Mouse (Mus musculus) CH12.LX (cell line): ENCODE results near the gene Styxl1. TPM values are rescaled to one million over a fixed set of nuclear protein-coding genes. Genes with fewer than 3 reads are reported as not detected.

Source experiments
- DNase-seq: peaks from one replicate; pipeline ENCODE4 v3.0.0-alpha.2; 2013; ENCODE audit errors: extremely low read depth
- H3K27ac ChIP-seq: 2 replicates; pipeline ENCODE4 v1.5.1; 2012; ENCODE audit warnings: low read depth, mild to moderate bottlenecking, control low read depth, moderate library complexity; ENCODE audit not compliant: insufficient read depth
- H3K27me3 ChIP-seq: replicated peaks from 2 replicates; pipeline ENCODE3; 2012; ENCODE audit warnings: inconsistent platforms
- H3K36me3 ChIP-seq, 2 experiments: replicated peaks in 1 of 2; 2 replicates each; pipeline versions ENCODE3 to v1.6.1; 2012; ENCODE audit warnings: inconsistent platforms in 1 of 2, low read length in 1 of 2, mild to moderate bottlenecking in 1 of 2, mixed read lengths in 1 of 2, moderate library complexity in 1 of 2; ENCODE audit not compliant: control insufficient read depth in 1 of 2, insufficient read depth in 1 of 2
- H3K4me1 ChIP-seq, 2 experiments: 2 replicates each; pipeline ENCODE4 v1.6.1; 2012; ENCODE audit warnings: inconsistent platforms in 1 of 2, moderate library complexity in 1 of 2; ENCODE audit not compliant: insufficient read depth in 2 of 2, control insufficient read depth in 1 of 2
- H3K4me2 ChIP-seq: 2 replicates; pipeline ENCODE4 v1.6.1; 2012; ENCODE audit warnings: low read depth, mild to moderate bottlenecking, control low read depth; ENCODE audit not compliant: poor library complexity, insufficient read depth, severe bottlenecking
- H3K4me3 ChIP-seq, 3 experiments: fragments of 150-350 bp in 1 of 3; sonication (generic) in 1 of 3; replicated peaks in 1 of 3; 2 replicates each; pipeline versions ENCODE3 to v1.5.1; 2011 to 2012; ENCODE audit warnings: low read depth in 2 of 3, low read length in 2 of 3, mild to moderate bottlenecking in 2 of 3, moderate library complexity in 2 of 3, control low read depth in 1 of 3, improper control_type of control experiment in 1 of 3, inconsistent platforms in 1 of 3, mixed read lengths in 1 of 3; ENCODE audit not compliant: poor library complexity in 1 of 3
- H3K79me2 ChIP-seq: replicated peaks from 2 replicates; pipeline ENCODE4 v1.6.1; 2012; ENCODE audit warnings: mild to moderate bottlenecking, moderate library complexity; ENCODE audit not compliant: control insufficient read depth, poor library complexity, insufficient read depth, severe bottlenecking; ENCODE audit errors: extremely low read depth
- H3K9ac ChIP-seq: 2 replicates; pipeline ENCODE4 v1.6.1; 2012; ENCODE audit warnings: low read depth, mild to moderate bottlenecking, control low read depth, moderate library complexity; ENCODE audit not compliant: insufficient read depth
- H3K9me3 ChIP-seq: replicated peaks from 2 replicates; pipeline ENCODE3; 2012; ENCODE audit warnings: low read length, inconsistent platforms, mixed read lengths
- BHLHE40 ChIP-seq: IDR thresholded peaks from 2 replicates; pipeline ENCODE4 v1.6.1; 2011; ENCODE audit warnings: mild to moderate bottlenecking, low read depth, low read length, improper control_type of control experiment
- CTCF ChIP-seq, 2 experiments: IDR thresholded peaks in 1 of 2; conservative IDR thresholded peaks in 1 of 2; 2 replicates each; pipeline ENCODE4 v1.5.1; 2011 to 2012; ENCODE audit warnings: low read depth in 2 of 2, low read length in 2 of 2, improper control_type of control experiment in 1 of 2, inconsistent platforms in 1 of 2, mild to moderate bottlenecking in 1 of 2, moderate library complexity in 1 of 2
- E2F4 ChIP-seq: IDR thresholded peaks from 2 replicates; pipeline ENCODE4 v1.6.1; 2011; ENCODE audit warnings: low read depth, low read length, improper control_type of control experiment; ENCODE audit not compliant: insufficient replicate concordance
- ELF1 ChIP-seq: IDR thresholded peaks from 2 replicates; pipeline ENCODE4 v1.6.1; 2014; ENCODE audit warnings: low read depth, mild to moderate bottlenecking, inconsistent platforms, low read length, improper control_type of control experiment
- ETS1 ChIP-seq: conservative IDR thresholded peaks from 2 replicates; pipeline ENCODE4 v1.6.1; 2012; ENCODE audit warnings: low read depth, mild to moderate bottlenecking, inconsistent platforms, low read length, improper control_type of control experiment, moderate library complexity
- GABPA ChIP-seq: IDR thresholded peaks from 2 replicates; pipeline ENCODE4 v1.6.1; 2012; ENCODE audit warnings: low read depth, low read length, improper control_type of control experiment, inconsistent platforms; ENCODE audit not compliant: insufficient replicate concordance
- HCFC1 ChIP-seq: IDR thresholded peaks from 2 replicates; pipeline ENCODE4 v1.6.1; 2012; ENCODE audit warnings: low read depth, mild to moderate bottlenecking, inconsistent platforms, low read length, improper control_type of control experiment
- IRF4 ChIP-seq: IDR thresholded peaks from 2 replicates; pipeline ENCODE4 v1.6.1; 2014; ENCODE audit warnings: low read depth, mild to moderate bottlenecking, inconsistent platforms, low read length, improper control_type of control experiment
- JUND ChIP-seq: conservative IDR thresholded peaks from 2 replicates; pipeline ENCODE4 v1.6.1; 2011; ENCODE audit warnings: low read depth, low read length, improper control_type of control experiment
- KAT2A ChIP-seq: IDR thresholded peaks from 2 replicates; pipeline ENCODE4 v1.6.1; 2012; ENCODE audit warnings: low read length, improper control_type of control experiment, inconsistent platforms; ENCODE audit not compliant: insufficient replicate concordance
- MAFK ChIP-seq: IDR thresholded peaks from 2 replicates; pipeline ENCODE4 v1.6.1; 2011; ENCODE audit warnings: low read length, improper control_type of control experiment; ENCODE audit not compliant: insufficient replicate concordance
- MAZ ChIP-seq: IDR thresholded peaks from 2 replicates; pipeline ENCODE4 v1.6.1; 2012; ENCODE audit warnings: low read depth, mild to moderate bottlenecking, inconsistent platforms, low read length, improper control_type of control experiment, moderate library complexity
- MEF2A ChIP-seq: IDR thresholded peaks from 2 replicates; pipeline ENCODE4 v1.6.1; 2014; ENCODE audit warnings: low read depth, mild to moderate bottlenecking, inconsistent platforms, low read length, improper control_type of control experiment, borderline replicate concordance
- NELFE ChIP-seq: IDR thresholded peaks from 2 replicates; pipeline ENCODE4 v1.6.1; 2011; ENCODE audit warnings: low read depth, low read length, improper control_type of control experiment
- PAX5 ChIP-seq: IDR thresholded peaks from 2 replicates; pipeline ENCODE4 v1.6.1; 2012; ENCODE audit warnings: low read length, inconsistent platforms, mixed read lengths
- RAD21 ChIP-seq: IDR thresholded peaks from 2 replicates; pipeline ENCODE4 v1.6.1; 2011; ENCODE audit warnings: low read depth, mild to moderate bottlenecking, low read length, improper control_type of control experiment, moderate library complexity
- RCOR1 ChIP-seq: conservative IDR thresholded peaks from 2 replicates; pipeline ENCODE4 v1.6.1; 2012; ENCODE audit warnings: low read depth, mild to moderate bottlenecking, inconsistent platforms, low read length, improper control_type of control experiment
- SMC3 ChIP-seq: IDR thresholded peaks from 2 replicates; pipeline ENCODE4 v1.6.1; 2011; ENCODE audit warnings: low read depth, low read length, improper control_type of control experiment
- TCF12 ChIP-seq: IDR thresholded peaks from 2 replicates; pipeline ENCODE4 v1.6.1; 2014; ENCODE audit warnings: low read depth, mild to moderate bottlenecking, inconsistent platforms, low read length, improper control_type of control experiment
- USF1 ChIP-seq: IDR thresholded peaks from 2 replicates; pipeline ENCODE4 v1.6.1; 2014; ENCODE audit warnings: low read depth, mild to moderate bottlenecking, inconsistent platforms, low read length, improper control_type of control experiment
- ZC3H11A ChIP-seq: IDR thresholded peaks from 2 replicates; pipeline ENCODE4 v1.6.1; 2012; ENCODE audit warnings: low read depth, mild to moderate bottlenecking, inconsistent platforms, low read length, improper control_type of control experiment
- ZMIZ1 ChIP-seq: IDR thresholded peaks from 2 replicates; pipeline ENCODE4 v1.6.1; 2012; ENCODE audit warnings: low read depth, mild to moderate bottlenecking, inconsistent platforms, low read length, improper control_type of control experiment
- ZNF384 ChIP-seq: IDR thresholded peaks from 2 replicates; pipeline ENCODE4 v1.6.1; 2012; ENCODE audit warnings: low read depth, low read length, improper control_type of control experiment, inconsistent platforms
- dilution Hi-C: fragments of 300-500 bp; cut with MboI; formaldehyde crosslinking; loops from 2 replicates; pipeline ENCODE4 v1.14.3; 2020; ENCODE audit warnings: low sequenced_read_pairs; ENCODE audit not compliant: extremely low pct_unique_long_range_greater_than_20kb, extremely low pct_ligation_motif_present
- in situ Hi-C: fragments of 300-500 bp; cut with MboI; formaldehyde crosslinking; loops from 3 replicates; pipeline ENCODE4 v1.14.3; 2019; ENCODE audit warnings: low sequenced_read_pairs, low pct_ligation_motif_present, low pct_unique_long_range_greater_than_20kb, mixed read lengths
- polyA plus RNA-seq: library from polyadenylated mRNA; unstranded; fragments of >175 nt; gene quantifications from 2 replicates; pipeline ENCODE4 v1.2.1, GENCODE M21; 2012; ENCODE audit warnings: low read depth; ENCODE audit not compliant: insufficient read length
- total RNA-seq, 2 experiments: library from RNA; depleted of rRNA; stranded (reverse); fragments of 300-350 nt in 1 of 2; fragments of >200 nt in 1 of 2; gene quantifications; 2 replicates each; pipeline ENCODE4 v1.2.3; 2012 to 2014

Styxl1 gene
- total and polyA plus RNA-seq, 3 experiments, result not detected

GRCm38 (mm10) chr5:135799746-135800145 lies 21.6 kb upstream of the Styxl1 start:
- no peak for DNase-seq
- H3K36me3 ChIP-seq, result no peaks in the 10 kb centered on the region
- dilution Hi-C loops, result no loop called here
- H3K79me2 ChIP-seq, result no peaks in the 10 kb centered on the region
- no peak overlapping the region for H3K27ac ChIP-seq
- in situ Hi-C loops, result loop anchor here (5.0 kb wide), 1 partner anchor 48 kb away; no protein-coding TSS in a partner anchor
- H3K4me2 ChIP-seq, result no peak overlapping the region
- H3K9ac ChIP-seq, result no peak overlapping the region
- peaks cover 12% of the 10 kb centered on the region for H3K9me3 ChIP-seq
- peak in 1 of 2 experiments; percentile 44; a peak in 3 of 4 replicates for TF ChIP-seq CTCF (conservative IDR thresholded peaks at IDR 0.05 in 1 of 2, IDR thresholded peaks at IDR 0.05 in 1 of 2; ENCODE audit: low read depth in 2 of 2, low read length in 2 of 2)
- TF ChIP-seq SMC3, result peak; percentile 29
- TF ChIP-seq RAD21, result no peak; the same call in none of the 2 replicates
- no peak overlapping the region for H3K4me3 ChIP-seq
- H3K4me1 ChIP-seq, result peaks cover 10 to 22% of the 10 kb centered on the region in 2 experiments
- H3K27me3 ChIP-seq, result peaks cover 58% of the 10 kb centered on the region

- Histone ChIP-seq H3K9me3 (no peaks in the 10 kb centered on the region), H3K27me3 (peaks cover 20% of the 10 kb centered on the region), H3K36me3 (peaks cover 21 to 27% of the 10 kb centered on the region in 2 experiments), H3K9ac (no peak overlapping the region; the same call in 1 of the 2 replicates), H3K4me3 (peak overlapping the region in 2 of 3 experiments; percentile 34 to 47), H3K4me1 (peaks cover 4 to 24% of the 10 kb centered on the region in 2 experiments), H3K27ac (peak overlapping the region; percentile 72; the same call in 1 of the 2 replicates), H3K4me2 (peak overlapping the region; percentile 62), H3K79me2 (no peaks in the 10 kb centered on the region)
- DNase-seq, result no peak
- TF ChIP-seq RCOR1, result no peak
- no peak for TF ChIP-seq ELF1
- TF ChIP-seq NELFE, result no peak
- no peak for TF ChIP-seq HCFC1
- no peak for TF ChIP-seq PAX5
- in situ Hi-C loops (loop anchor here (5.0 kb wide), 1 partner anchor 52 kb away; no protein-coding TSS in a partner anchor), dilution Hi-C loops (no loop called here)
These were observed 16.6 kb upstream of the Styxl1 start for GRCm38 (mm10) chr5:135794859-135795181.

GRCm38 (mm10) chr5:135793996-135794858 lies 16.0 kb upstream of the Styxl1 start:
- Histone ChIP-seq H3K4me2 (peak overlapping the region; percentile 62), H3K36me3 (peaks cover 27 to 33% of the 10 kb centered on the region in 2 experiments), H3K79me2 (no peaks in the 10 kb centered on the region), H3K9ac (peak overlapping the region; percentile 37), H3K4me3 (peak overlapping the region; percentile 32 to 47 (median 34)), H3K27ac (peak overlapping the region; percentile 72), H3K4me1 (peaks cover 4 to 24% of the 10 kb centered on the region in 2 experiments), H3K27me3 (peaks cover 20% of the 10 kb centered on the region), H3K9me3 (no peaks in the 10 kb centered on the region)
- in situ Hi-C loops, result no loop called here
- DNase-seq, result peak; percentile 78
- dilution Hi-C loops, result no loop called here
- TF ChIP-seq MAZ, result no peak
- peak; percentile 58 for TF ChIP-seq NELFE
- TF ChIP-seq KAT2A, result no peak
- TF ChIP-seq ZC3H11A, result no peak
- 0 out of 2 replicates have a peak, but pooled peaks have one; percentile 27 for TF ChIP-seq ETS1
- no peak for TF ChIP-seq JUND
- peak; percentile 39; the same call in 1 of the 2 replicates for TF ChIP-seq TCF12
- no peak for TF ChIP-seq BHLHE40
- no peak for TF ChIP-seq ZNF384
- TF ChIP-seq USF1, result no peak
- TF ChIP-seq MAFK, result no peak
- peak; percentile 21; the same call in 1 of the 2 replicates for TF ChIP-seq IRF4
- no peak for TF ChIP-seq ZMIZ1
- peak; percentile 64 for TF ChIP-seq SMC3
- no peak for TF ChIP-seq GABPA
- no peak; the same call in 1 of the 2 replicates for TF ChIP-seq MEF2A
- TF ChIP-seq E2F4, result no peak
